Mouse (Mus musculus) intestine, embryonic 15.5 days (tissue): ENCODE results near the gene Etv1. TPM values are rescaled to one million over a fixed set of nuclear protein-coding genes. Genes with fewer than 3 reads are reported as not detected.
A peak's percentile ranks its signal among the peaks of the same experiment; 100 is the strongest.

ENCODE experiments used
- ATAC-seq: fragments of 200-750 bp; cut with Nextera tagmentation; 2 replicates; pipeline ENCODE4 v1.8.0; 2017; ENCODE audit warnings: moderate TSS enrichment, moderate library complexity
- H3K27ac ChIP-seq: fragments of 300-500 bp; sonication (generic); 2 replicates; pipeline ENCODE4 v1.5.1; 2015; ENCODE audit warnings: mild to moderate bottlenecking, inconsistent platforms
- H3K27me3 ChIP-seq: fragments of 300-500 bp; sonication (generic); replicated peaks from 2 replicates; pipeline ENCODE4 v1.6.1; 2015; ENCODE audit warnings: inconsistent platforms
- H3K36me3 ChIP-seq: fragments of 300-500 bp; sonication (generic); 2 replicates; pipeline ENCODE4 v1.6.1; 2015; ENCODE audit warnings: inconsistent platforms
- H3K4me1 ChIP-seq: fragments of 300-500 bp; sonication (generic); replicated peaks from 2 replicates; pipeline ENCODE4 v1.6.1; 2015; ENCODE audit warnings: inconsistent platforms
- H3K4me2 ChIP-seq: fragments of 300-500 bp; sonication (generic); replicated peaks from 2 replicates; pipeline ENCODE4 v1.6.1; 2015; ENCODE audit warnings: mild to moderate bottlenecking, inconsistent platforms
- H3K4me3 ChIP-seq: fragments of 300-500 bp; sonication (generic); replicated peaks from 2 replicates; pipeline ENCODE4 v1.5.1; 2015; ENCODE audit warnings: inconsistent platforms
- H3K9ac ChIP-seq: fragments of 300-500 bp; sonication (generic); 2 replicates; pipeline ENCODE4 v1.6.1; 2015; ENCODE audit warnings: inconsistent platforms
- H3K9me3 ChIP-seq: fragments of 300-500 bp; sonication (generic); 2 replicates; pipeline ENCODE4 v1.6.1; 2016; ENCODE audit warnings: inconsistent platforms
- WGBS: fragments of 180-500 bp; shearing (Covaris S2); methylation state at CpG from one replicate; pipeline ENCODE4 v1.1.7; 2015; 5-methylcytosine and 5-hydroxymethylcytosine counted together
- polyA plus RNA-seq: library from polyadenylated mRNA; unstranded; fragments of >200 nt; fragmentation: Nextera tagmentation; extraction: Ambion mirVana; gene quantifications from 2 replicates; pipeline ENCODE4 v1.2.1, GENCODE M21; 2015

The Etv1 gene
- polyA plus RNA-seq, 1 experiment from 2014 or later: 35.1 TPM

DNA sequence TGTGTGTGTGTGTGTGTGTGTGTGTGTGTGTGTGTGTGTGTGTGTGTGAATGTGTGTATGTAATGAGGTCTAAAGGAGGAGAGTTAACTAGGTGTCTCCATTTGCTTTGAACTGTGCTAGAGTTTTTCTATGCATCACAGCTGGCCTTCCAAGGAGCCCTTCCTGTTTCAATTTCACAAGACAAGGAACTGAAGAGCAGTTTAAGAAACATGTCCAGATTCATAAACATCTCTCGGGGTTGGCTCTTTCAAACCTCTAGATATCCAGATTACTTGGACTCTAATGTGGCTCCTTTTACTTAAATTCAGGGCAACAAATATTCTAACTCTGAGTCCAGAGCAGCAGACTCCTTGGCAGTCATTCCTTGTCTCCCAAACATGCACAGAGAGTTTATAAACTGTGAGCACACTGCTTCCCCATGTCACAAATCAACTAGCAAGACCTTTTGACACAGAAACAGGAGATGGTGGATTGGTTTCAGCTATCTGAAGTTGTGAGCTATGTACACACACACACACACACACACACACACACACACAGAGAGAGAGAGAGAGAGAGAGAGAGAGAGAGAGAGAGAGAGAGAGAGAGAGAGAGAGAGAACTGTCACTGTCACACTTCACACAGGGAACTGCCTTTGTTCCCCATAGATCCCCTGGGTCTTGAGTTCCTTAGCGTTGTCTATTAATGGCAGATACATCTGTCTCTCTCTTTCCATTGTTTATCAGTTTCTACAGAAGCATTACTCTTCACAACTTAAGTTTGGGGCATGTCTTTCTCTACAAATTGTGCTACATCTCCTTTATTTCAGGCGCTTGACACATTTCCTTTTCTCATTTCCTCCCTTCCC is 85.0 kb downstream of the Etv1 start:
- ATAC-seq: peak; percentile 56
- Histone ChIP-seq H3K36me3 (no peaks in the 10 kb centered on the region), H3K27me3 (no peaks in the 10 kb centered on the region), H3K9ac (no peak overlapping the region), H3K4me3 (no peak overlapping the region), H3K4me2 (no peak overlapping the region), H3K9me3 (no peaks in the 10 kb centered on the region), H3K4me1 (no peaks in the 10 kb centered on the region), H3K27ac (0 out of 2 replicates have a peak overlapping the region, but pooled peaks have one; percentile 6)
- WGBS: 43% methylated on average over 3 of the region's 3 CpGs

DNA sequence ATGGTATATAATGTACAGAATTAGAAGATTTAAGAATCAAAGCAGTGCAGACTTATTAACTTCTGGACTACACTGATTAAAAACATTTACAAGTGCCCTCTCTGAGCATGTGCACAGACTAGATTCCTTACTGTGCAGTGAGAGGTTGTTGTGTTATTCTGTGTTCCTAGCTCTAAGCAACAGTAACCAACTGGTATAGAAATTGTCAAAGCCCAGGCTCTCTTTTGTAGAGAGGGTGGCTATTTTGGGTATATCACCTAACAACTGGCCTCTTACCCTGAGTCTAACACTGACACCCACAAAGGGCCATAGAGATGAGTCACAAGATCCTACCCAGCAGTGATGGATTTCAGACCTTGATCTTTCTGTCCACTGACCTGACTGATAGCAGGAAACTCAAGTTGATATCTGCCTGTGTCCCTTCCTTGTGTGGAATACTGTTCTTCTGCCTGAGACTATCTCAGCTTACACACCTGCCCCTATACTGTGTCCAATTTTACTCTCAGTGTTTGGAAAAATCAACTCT is 95.4 kb downstream of the Etv1 start:
- ATAC-seq: no peak
- Histone ChIP-seq H3K27me3 (no peaks in the 10 kb centered on the region), H3K4me1 (no peaks in the 10 kb centered on the region), H3K4me3 (no peak overlapping the region), H3K9me3 (no peaks in the 10 kb centered on the region), H3K9ac (no peak overlapping the region), H3K27ac (no peak overlapping the region), H3K36me3 (no peaks in the 10 kb centered on the region), H3K4me2 (no peak overlapping the region)

GRCm38 (mm10) chr12:38904516-38904915 is 125.3 kb downstream of the Etv1 start:
- no peak overlapping the region for H3K27ac ChIP-seq
- 75% methylated on average over 3 of the region's 3 CpGs for WGBS

DNA sequence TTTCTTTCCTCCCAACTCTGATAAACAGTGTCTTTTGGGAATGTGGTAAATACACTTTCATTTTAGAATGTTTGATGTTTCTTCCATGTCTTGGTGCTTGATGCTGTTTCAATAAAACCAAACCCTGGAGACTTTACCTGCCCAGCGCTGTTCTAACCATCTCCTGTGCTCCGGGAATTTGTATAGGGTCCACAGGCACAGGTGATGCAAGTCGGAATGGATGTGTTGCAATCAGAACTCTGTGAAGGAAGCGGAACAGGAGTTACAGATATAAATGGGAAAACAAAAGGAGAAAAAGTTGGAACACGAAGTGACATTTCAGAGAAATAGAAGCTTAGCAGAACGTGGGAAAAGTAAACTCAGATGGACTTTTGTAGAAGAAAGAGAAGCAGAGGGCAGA is 127.1 kb downstream of the Etv1 start:
- H3K36me3 ChIP-seq: no peaks in the 10 kb centered on the region
- no peak overlapping the region for H3K9ac ChIP-seq
- H3K4me2 ChIP-seq: no peak overlapping the region
- ATAC-seq: no peak
- H3K9me3 ChIP-seq: no peaks in the 10 kb centered on the region
- H3K4me3 ChIP-seq: no peak overlapping the region
- H3K27ac ChIP-seq: 0 out of 2 replicates have a peak overlapping the region, but pooled peaks have one; percentile 22
- no peaks in the 10 kb centered on the region; the same call in 1 of the 2 replicates for H3K4me1 ChIP-seq
- no peaks in the 10 kb centered on the region for H3K27me3 ChIP-seq
- 66% methylated on average over 6 of the region's 6 CpGs for WGBS

More at GRCm38 (mm10) chr12:38904516-38904915, 125.3 kb downstream of the Etv1 start:
- Histone ChIP-seq H3K4me3 (no peak overlapping the region), H3K4me1 (no peaks in the 10 kb centered on the region; the same call in 1 of the 2 replicates), H3K27me3 (no peaks in the 10 kb centered on the region), H3K36me3 (no peaks in the 10 kb centered on the region), H3K9ac (no peak overlapping the region), H3K9me3 (no peaks in the 10 kb centered on the region), H3K4me2 (no peak overlapping the region)
- no peak for ATAC-seq

- Histone ChIP-seq H3K9ac (no peak overlapping the region), H3K27me3 (no peaks in the 10 kb centered on the region), H3K36me3 (no peaks in the 10 kb centered on the region), H3K4me1 (no peaks in the 10 kb centered on the region; the same call in 1 of the 2 replicates), H3K4me2 (no peak overlapping the region; the same call in 1 of the 2 replicates), H3K4me3 (no peak overlapping the region), H3K27ac (0 out of 2 replicates have a peak overlapping the region, but pooled peaks have one; percentile 22), H3K9me3 (no peaks in the 10 kb centered on the region)
- WGBS: 30% methylated on average over 9 of the region's 9 CpGs
- ATAC-seq: no peak
Measured at GRCm38 (mm10) chr12:38906812-38907211, 127.6 kb downstream of the Etv1 start.

DNA sequence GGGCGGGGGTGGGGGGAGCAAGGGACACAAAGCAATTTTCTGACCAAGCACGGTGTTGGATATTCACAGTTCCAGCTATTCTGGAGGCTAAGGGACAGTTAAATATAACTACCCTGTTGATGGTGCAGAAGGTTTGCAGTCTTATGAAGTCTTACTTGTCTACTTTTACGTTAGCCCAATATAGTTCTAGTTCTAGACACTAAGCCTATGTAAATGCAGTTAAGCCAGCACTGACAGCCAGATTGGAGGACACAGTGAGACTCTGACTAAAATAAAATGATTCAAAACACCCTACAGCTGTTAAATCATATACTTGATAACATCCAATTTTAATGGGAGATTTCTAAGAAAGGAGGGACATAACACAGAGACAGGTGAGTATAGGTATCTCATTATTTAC is 129.8 kb downstream of the Etv1 start:
- Histone ChIP-seq H3K36me3 (no peaks in the 10 kb centered on the region), H3K27ac (no peak overlapping the region), H3K9ac (no peak overlapping the region), H3K4me1 (no peaks in the 10 kb centered on the region; the same call in 1 of the 2 replicates), H3K27me3 (no peaks in the 10 kb centered on the region), H3K4me3 (no peak overlapping the region), H3K9me3 (no peaks in the 10 kb centered on the region), H3K4me2 (no peak overlapping the region)
- WGBS: 86% methylated on average over 3 of the region's 3 CpGs
- ATAC-seq: no peak
